Mouse (Mus musculus) liver, adult 2 months (tissue): ENCODE results near the gene Osbpl6. TPM values are rescaled to one million over a fixed set of nuclear protein-coding genes. Genes with fewer than 3 reads are reported as not detected.
A peak's percentile ranks its signal among the peaks of the same experiment; 100 is the strongest.

Source experiments
- DNase-seq: peaks from one replicate; pipeline ENCODE4 v3.0.0-alpha.2; 2011; ENCODE audit warnings: low read depth, low spot score; ENCODE audit errors: extremely low read depth
- H3K27ac ChIP-seq: fragments of 200-500 bp; replicated peaks from 2 replicates; pipeline ENCODE4 v1.5.1; 2012; ENCODE audit warnings: low read depth, mild to moderate bottlenecking, control low read depth, inconsistent platforms, low read length; ENCODE audit not compliant: insufficient read depth
- H3K27me3 ChIP-seq: fragments of 200-500 bp; 2 replicates; pipeline ENCODE4 v1.6.1; 2012; ENCODE audit warnings: mild to moderate bottlenecking, moderate library complexity, low read length, inconsistent platforms; ENCODE audit not compliant: control insufficient read depth, insufficient read depth
- H3K36me3 ChIP-seq: fragments of 200-500 bp; 2 replicates; pipeline ENCODE4 v1.6.1; 2012; ENCODE audit warnings: low read length, inconsistent platforms; ENCODE audit not compliant: control insufficient read depth, insufficient read depth
- H3K4me1 ChIP-seq: fragments of 200-500 bp; 2 replicates; pipeline ENCODE4 v1.6.1; 2011; ENCODE audit warnings: low read length; ENCODE audit not compliant: control insufficient read depth, insufficient read depth
- H3K4me3 ChIP-seq: fragments of 200-500 bp; 2 replicates; pipeline ENCODE4 v1.5.1; 2011; ENCODE audit warnings: low read depth, mild to moderate bottlenecking, control low read depth, low read length, moderate library complexity; ENCODE audit not compliant: insufficient read depth
- H3K79me2 ChIP-seq: fragments of 200-500 bp; 2 replicates; pipeline ENCODE4 v1.6.1; 2012; ENCODE audit warnings: inconsistent platforms, mild to moderate bottlenecking, low read length, moderate library complexity; ENCODE audit not compliant: control insufficient read depth, insufficient read depth
- H3K9ac ChIP-seq: fragments of 200-500 bp; 2 replicates; pipeline ENCODE4 v1.6.1; 2012; ENCODE audit warnings: low read depth, mild to moderate bottlenecking, control low read depth, inconsistent platforms, low read length
- CTCF ChIP-seq: fragments of 200-500 bp; IDR thresholded peaks from 2 replicates; pipeline ENCODE4 v1.5.1; 2011; ENCODE audit warnings: low read depth, low read length, control low read depth
- POLR2A ChIP-seq: fragments of 200-500 bp; IDR thresholded peaks from 2 replicates; pipeline ENCODE4 v1.6.1; 2011; ENCODE audit warnings: low read length, control low read depth; ENCODE audit not compliant: insufficient read depth; ENCODE audit errors: extremely low read depth
- WGBS: fragments of 180-500 bp; shearing (Covaris S2); methylation state at CpG from one replicate; pipeline ENCODE4 v1.1.7; 2018; 5-methylcytosine and 5-hydroxymethylcytosine counted together
- polyA plus RNA-seq: library from polyadenylated mRNA; depleted of rRNA; stranded (reverse); fragments of >200 nt; gene quantifications from 2 replicates; pipeline ENCODE4 v1.2.3, GENCODE M21; 2012
- total RNA-seq: library from RNA; depleted of rRNA; stranded (reverse); fragments of >200 nt; gene quantifications from 2 replicates; pipeline ENCODE4 v1.2.3, GENCODE M21; 2014

Gene Osbpl6
- total and polyA plus RNA-seq, 2 experiments: 0.09 to 0.44 TPM

DNA sequence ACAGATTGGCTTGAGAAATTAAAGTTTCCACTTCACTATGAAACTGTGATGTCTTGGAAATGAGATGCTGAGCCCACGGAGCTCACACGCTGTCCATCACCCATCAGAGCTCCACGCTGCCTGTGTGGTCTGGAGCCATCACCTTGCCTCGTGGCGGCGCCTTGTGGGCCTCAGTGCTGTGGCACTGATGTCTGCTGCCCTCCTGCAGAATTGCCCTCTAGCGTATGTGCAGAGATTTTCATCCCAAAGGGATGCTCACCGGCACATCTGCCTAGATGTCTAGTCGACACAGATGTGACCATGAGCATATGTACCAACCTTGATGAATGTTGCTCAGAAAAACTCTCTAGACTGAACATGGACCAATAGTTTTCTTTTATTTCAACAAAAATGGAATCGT, 180.6 kb downstream of the Osbpl6 start:
- no peaks in the 10 kb centered on the region for H3K27me3 ChIP-seq
- no peaks in the 10 kb centered on the region for H3K79me2 ChIP-seq
- WGBS: 83% methylated on average over 10 of the region's 10 CpGs
- H3K9ac ChIP-seq: no peak overlapping the region
- no peak overlapping the region for H3K27ac ChIP-seq
- H3K4me1 ChIP-seq: no peaks in the 10 kb centered on the region
- no peak overlapping the region for H3K4me3 ChIP-seq
- no peak for TF ChIP-seq POLR2A
- no peak for TF ChIP-seq CTCF
- no peaks in the 10 kb centered on the region for H3K36me3 ChIP-seq
- no peak for DNase-seq

DNA sequence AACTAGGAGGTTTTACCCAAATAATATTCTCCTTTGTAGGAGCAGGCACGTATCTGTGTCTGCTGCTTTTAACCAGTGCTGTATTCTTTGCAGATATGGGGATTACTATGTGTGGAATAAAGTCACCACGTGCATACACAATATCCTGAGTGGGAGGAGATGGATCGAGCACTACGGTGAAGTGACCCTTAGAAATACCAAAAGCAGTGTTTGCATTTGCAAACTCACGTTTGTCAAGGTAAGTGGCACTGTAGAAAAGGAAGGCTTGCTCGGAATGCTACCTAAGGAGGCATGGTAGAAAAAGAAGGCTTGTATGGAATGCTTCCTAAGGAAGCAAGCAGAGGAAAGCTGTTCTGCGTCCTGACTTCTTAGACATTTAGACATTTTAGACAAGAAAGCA, 183.9 kb downstream of the Osbpl6 start:
- no peaks in the 10 kb centered on the region for H3K27me3 ChIP-seq
- no peaks in the 10 kb centered on the region for H3K4me1 ChIP-seq
- no peaks in the 10 kb centered on the region for H3K79me2 ChIP-seq
- TF ChIP-seq CTCF (no peak), POLR2A (no peak)
- H3K27ac ChIP-seq: no peak overlapping the region
- no peak for DNase-seq
- no peak overlapping the region for H3K4me3 ChIP-seq
- no peaks in the 10 kb centered on the region for H3K36me3 ChIP-seq
- no peak overlapping the region for H3K9ac ChIP-seq
- 84% methylated on average over 7 of the region's 7 CpGs for WGBS

- DNase-seq: no peak
- H3K9ac ChIP-seq: no peak overlapping the region
- H3K4me1 ChIP-seq: no peaks in the 10 kb centered on the region
- no peak overlapping the region for H3K4me3 ChIP-seq
- no peaks in the 10 kb centered on the region for H3K79me2 ChIP-seq
- TF ChIP-seq POLR2A: no peak
- no peak for TF ChIP-seq CTCF
- no peaks in the 10 kb centered on the region for H3K36me3 ChIP-seq
- 86% methylated on average over 3 of the region's 3 CpGs for WGBS
- no peak overlapping the region for H3K27ac ChIP-seq
- H3K27me3 ChIP-seq: no peaks in the 10 kb centered on the region
Measured at GRCm38 (mm10) chr2:76592401-76592924, 186.2 kb downstream of the Osbpl6 start.

DNA sequence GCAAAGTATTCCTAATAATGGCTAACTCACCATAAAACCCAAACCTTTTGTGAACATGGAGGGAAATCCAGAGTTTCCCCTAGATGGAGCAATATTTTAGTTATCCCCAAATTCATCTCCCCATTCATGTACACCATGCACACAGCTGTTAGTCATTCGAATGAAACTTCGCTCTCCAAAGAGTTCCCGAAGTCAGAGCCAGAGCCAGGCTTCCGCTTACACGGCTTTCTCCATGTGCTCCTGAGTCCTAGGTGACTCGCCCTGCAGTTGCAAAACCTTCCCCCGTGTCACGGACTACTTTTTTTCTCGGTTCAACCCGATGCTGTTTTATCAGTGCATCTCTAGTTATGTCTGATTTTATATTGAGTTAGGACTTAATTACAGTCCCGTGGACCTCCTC, 191.2 kb downstream of the Osbpl6 start:
- Histone ChIP-seq H3K4me3 (no peak overlapping the region), H3K27me3 (no peaks in the 10 kb centered on the region), H3K9ac (no peak overlapping the region), H3K36me3 (no peaks in the 10 kb centered on the region), H3K4me1 (no peaks in the 10 kb centered on the region), H3K27ac (no peak overlapping the region), H3K79me2 (no peaks in the 10 kb centered on the region)
- TF ChIP-seq POLR2A (no peak), CTCF (no peak)
- WGBS: 84% methylated on average over 11 of the region's 11 CpGs
- no peak for DNase-seq

GRCm38 (mm10) chr2:76599214-76599613, 192.9 kb downstream of the Osbpl6 start:
- 80% methylated on average over 5 of the region's 5 CpGs for WGBS
- no peaks in the 10 kb centered on the region for H3K79me2 ChIP-seq
- no peak overlapping the region for H3K27ac ChIP-seq
- no peak overlapping the region for H3K4me3 ChIP-seq
- H3K36me3 ChIP-seq: no peaks in the 10 kb centered on the region
- no peaks in the 10 kb centered on the region for H3K27me3 ChIP-seq
- no peak for DNase-seq
- TF ChIP-seq POLR2A: no peak
- peak; percentile 45 for TF ChIP-seq CTCF
- no peaks in the 10 kb centered on the region for H3K4me1 ChIP-seq
- H3K9ac ChIP-seq: no peak overlapping the region

DNA sequence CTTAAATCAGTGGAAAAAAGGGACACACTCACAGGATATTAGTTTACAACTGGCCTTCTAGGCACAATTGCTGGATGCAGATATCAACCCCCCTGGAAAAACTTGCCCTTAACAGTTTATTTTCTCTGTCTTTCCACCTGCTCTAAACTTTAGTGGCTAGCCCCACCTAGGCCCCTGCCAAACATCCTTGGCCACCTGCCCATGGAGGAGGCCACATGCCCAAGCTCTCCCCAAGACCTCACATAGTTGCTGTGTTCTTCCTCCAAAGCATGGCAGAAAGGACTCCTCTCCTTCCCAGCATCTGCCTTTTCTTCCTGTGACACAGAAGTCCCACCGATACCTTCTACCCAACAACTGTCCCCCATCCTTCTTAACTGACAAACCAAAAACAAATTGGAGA, 195.9 kb downstream of the Osbpl6 start:
- H3K4me3 ChIP-seq: no peak overlapping the region
- H3K79me2 ChIP-seq: no peaks in the 10 kb centered on the region
- TF ChIP-seq CTCF: no peak
- TF ChIP-seq POLR2A: no peak
- no peak for DNase-seq
- no peaks in the 10 kb centered on the region for H3K36me3 ChIP-seq
- 96% methylated on average over 1 of the region's 1 CpGs for WGBS
- H3K27me3 ChIP-seq: no peaks in the 10 kb centered on the region
- no peak overlapping the region for H3K9ac ChIP-seq
- no peaks in the 10 kb centered on the region for H3K4me1 ChIP-seq
- H3K27ac ChIP-seq: no peak overlapping the region
